Mouse (Mus musculus) lung, postnatal 0 days (tissue): ENCODE measurements around the gene Snw1. TPM values are rescaled to one million over a fixed set of nuclear protein-coding genes. Genes with fewer than 3 reads are reported as not detected.

ENCODE experiments used
- ATAC-seq: fragments of 200-750 bp; cut with Nextera tagmentation; 2 replicates; pipeline ENCODE4 v1.8.0; 2017; ENCODE audit warnings: moderate library complexity
- DNase-seq: peaks from one replicate; pipeline ENCODE4 v3.0.0-alpha.2; 2016; ENCODE audit warnings: low spot score
- H3K27ac ChIP-seq: fragments of 300-500 bp; sonication (generic); 2 replicates; pipeline ENCODE4 v1.5.1; 2014; ENCODE audit warnings: antibody characterized with exemption, mild to moderate bottlenecking, low read length, mixed read lengths
- H3K27me3 ChIP-seq: fragments of 300-500 bp; sonication (generic); replicated peaks from 2 replicates; pipeline ENCODE4 v1.6.1; 2014; ENCODE audit warnings: low read length, mixed read lengths; ENCODE audit not compliant: insufficient read depth
- H3K36me3 ChIP-seq: fragments of 300-500 bp; sonication (generic); 2 replicates; pipeline ENCODE4 v1.6.1; 2014; ENCODE audit warnings: low read length, mixed read lengths; ENCODE audit not compliant: insufficient read depth
- H3K4me1 ChIP-seq: fragments of 300-500 bp; sonication (generic); 2 replicates; pipeline ENCODE4 v1.6.1; 2014; ENCODE audit warnings: antibody characterized with exemption, low read depth, low read length, mixed read lengths; ENCODE audit not compliant: insufficient read depth
- H3K4me2 ChIP-seq: fragments of 300-500 bp; sonication (generic); replicated peaks from 2 replicates; pipeline ENCODE4 v1.6.1; 2014; ENCODE audit warnings: low read depth, mild to moderate bottlenecking, low read length, moderate library complexity, mixed read lengths
- H3K4me3 ChIP-seq: fragments of 300-500 bp; sonication (generic); 2 replicates; pipeline ENCODE4 v1.5.1; 2014; ENCODE audit warnings: low read depth, low read length
- H3K9ac ChIP-seq: fragments of 300-500 bp; sonication (generic); replicated peaks from 2 replicates; pipeline ENCODE4 v1.6.1; 2014; ENCODE audit warnings: low read depth, mild to moderate bottlenecking
- H3K9me3 ChIP-seq: fragments of 300-500 bp; sonication (generic); 2 replicates; pipeline ENCODE4 v1.6.1; 2016; ENCODE audit warnings: low read length, mixed read lengths
- CTCF ChIP-seq: IDR thresholded peaks from 2 replicates; pipeline ENCODE4 v1.5.1; 2016; ENCODE audit warnings: antibody characterized with exemption, mild to moderate bottlenecking
- EP300 ChIP-seq: IDR thresholded peaks from 2 replicates; pipeline ENCODE4 v1.6.1; 2016; ENCODE audit warnings: antibody characterized with exemption, mild to moderate bottlenecking, control low read depth
- WGBS: fragments of 180-500 bp; shearing (Covaris S2); extraction: QIAGEN DNeasy Blood & Tissue Kit; methylation state at CpG from one replicate; pipeline ENCODE4 v1.1.7; 2014; 5-methylcytosine and 5-hydroxymethylcytosine counted together
- polyA plus RNA-seq: library from polyadenylated mRNA; unstranded; fragments of >200 nt; fragmentation: Nextera tagmentation; extraction: Ambion mirVana; gene quantifications from 2 replicates; pipeline ENCODE4 v1.2.1, GENCODE M21; 2015

The Snw1 gene
- polyA plus RNA-seq, 1 experiment from 2014 or later: 93.9 TPM

GRCm38 (mm10) chr12:87443700-87444122, 28.4 kb downstream of the Snw1 start, which contains the start of the genes Slirp and Alkbh1:
TSS of gene Slirp (plus strand) at chr12:87443896.
TSS of gene Alkbh1 (minus strand) at chr12:87444017.
- H3K4me1 ChIP-seq: peaks cover 7% of the 10 kb centered on the region
- peak within 1 kb of the TSS; percentile 96 for H3K4me3 ChIP-seq
- no peaks in the 10 kb centered on the region for H3K9me3 ChIP-seq
- peak within 1 kb of the TSS; percentile 70 for H3K4me2 ChIP-seq
- H3K27ac ChIP-seq: peak within 1 kb of the TSS; percentile 81
- WGBS: under 1% methylated on average over 28 of the region's 28 CpGs
- peak within 1 kb of the TSS; percentile 68 for H3K9ac ChIP-seq
- no peaks in the 10 kb centered on the region for H3K27me3 ChIP-seq
- 0 out of 2 replicates have a peak, but pooled peaks cover 13% of the 10 kb centered on the region for H3K36me3 ChIP-seq
- ATAC-seq (peak; percentile 95), DNase-seq (peak; percentile 96)
- TF ChIP-seq CTCF (no peak), EP300 (no peak; the same call in 1 of the 2 replicates)

- Histone ChIP-seq H3K36me3 (0 out of 2 replicates have a peak, but pooled peaks cover 13% of the 10 kb centered on the region), H3K4me2 (peak overlapping the region; percentile 70), H3K4me3 (peak overlapping the region; percentile 96), H3K4me1 (peaks cover 7% of the 10 kb centered on the region), H3K9ac (peak overlapping the region; percentile 68), H3K9me3 (no peaks in the 10 kb centered on the region), H3K27ac (peak overlapping the region; percentile 81), H3K27me3 (no peaks in the 10 kb centered on the region)
- 2% methylated on average over 33 of the region's 33 CpGs for WGBS
- no peak for DNase-seq
- ATAC-seq: peak; percentile 80
- TF ChIP-seq EP300 (no peak), CTCF (no peak)
Observed at GRCm38 (mm10) chr12:87443115-87443699, 28.9 kb downstream of the Snw1 start.

- H3K4me3 ChIP-seq: peak overlapping the region; percentile 96
- DNase-seq: peak; percentile 14
- no peak for TF ChIP-seq EP300
- no peak for TF ChIP-seq CTCF
- H3K4me2 ChIP-seq: peak overlapping the region; percentile 70
- H3K27me3 ChIP-seq: no peaks in the 10 kb centered on the region
- no peak for ATAC-seq
- no peaks in the 10 kb centered on the region for H3K9me3 ChIP-seq
- 0 out of 2 replicates have a peak, but pooled peaks cover 13% of the 10 kb centered on the region for H3K36me3 ChIP-seq
- WGBS: 7% methylated on average over 12 of the region's 12 CpGs
- 0 out of 2 replicates have a peak overlapping the region, but pooled peaks have one; percentile 1 for H3K27ac ChIP-seq
- H3K9ac ChIP-seq: peak overlapping the region; percentile 68
- H3K4me1 ChIP-seq: peaks cover 7% of the 10 kb centered on the region
Observed at GRCm38 (mm10) chr12:87442177-87443114, 29.6 kb downstream of the Snw1 start.

- Histone ChIP-seq H3K36me3 (peaks cover 57% of the 10 kb centered on the region; the same call in 1 of the 2 replicates), H3K9me3 (no peaks in the 10 kb centered on the region), H3K9ac (no peak overlapping the region), H3K27me3 (no peaks in the 10 kb centered on the region), H3K4me2 (no peak overlapping the region), H3K27ac (no peak overlapping the region), H3K4me3 (no peak overlapping the region), H3K4me1 (no peaks in the 10 kb centered on the region)
- TF ChIP-seq EP300 (no peak), CTCF (no peak)
- ATAC-seq (no peak), DNase-seq (no peak)
- 78% methylated on average over 8 of the region's 8 CpGs for WGBS
Observed at GRCm38 (mm10) chr12:87428885-87429284, 43.2 kb downstream of the Snw1 start.

- WGBS: 78% methylated on average over 2 of the region's 2 CpGs
Observed at GRCm38 (mm10) chr12:87428295-87428694, 43.8 kb downstream of the Snw1 start.

More at GRCm38 (mm10) chr12:87428295-87428694, 43.8 kb downstream of the Snw1 start:
- peaks cover 51% of the 10 kb centered on the region; the same call in 1 of the 2 replicates for H3K36me3 ChIP-seq
- H3K27me3 ChIP-seq: no peaks in the 10 kb centered on the region
- no peak for TF ChIP-seq EP300
- no peak for TF ChIP-seq CTCF
- H3K9me3 ChIP-seq: no peaks in the 10 kb centered on the region
- H3K27ac ChIP-seq: no peak overlapping the region
- ATAC-seq: no peak
- H3K4me1 ChIP-seq: no peaks in the 10 kb centered on the region
- DNase-seq: no peak
- no peak overlapping the region for H3K9ac ChIP-seq
- no peak overlapping the region for H3K4me3 ChIP-seq
- H3K4me2 ChIP-seq: no peak overlapping the region
